Mouse (Mus musculus) liver, postnatal 0 days (tissue): Measurements from ENCODE around the gene Cers1.

Experiments
- CTCF ChIP-seq: sonication (generic); IDR thresholded peaks from 2 replicates; pipeline ENCODE4 v1.5.1; 2016; ENCODE audit warnings: antibody characterized with exemption, low read depth
- EP300 ChIP-seq: IDR thresholded peaks from 2 replicates; pipeline ENCODE4 v1.6.1; 2016; ENCODE audit warnings: antibody characterized with exemption, low read depth, mild to moderate bottlenecking

DNA sequence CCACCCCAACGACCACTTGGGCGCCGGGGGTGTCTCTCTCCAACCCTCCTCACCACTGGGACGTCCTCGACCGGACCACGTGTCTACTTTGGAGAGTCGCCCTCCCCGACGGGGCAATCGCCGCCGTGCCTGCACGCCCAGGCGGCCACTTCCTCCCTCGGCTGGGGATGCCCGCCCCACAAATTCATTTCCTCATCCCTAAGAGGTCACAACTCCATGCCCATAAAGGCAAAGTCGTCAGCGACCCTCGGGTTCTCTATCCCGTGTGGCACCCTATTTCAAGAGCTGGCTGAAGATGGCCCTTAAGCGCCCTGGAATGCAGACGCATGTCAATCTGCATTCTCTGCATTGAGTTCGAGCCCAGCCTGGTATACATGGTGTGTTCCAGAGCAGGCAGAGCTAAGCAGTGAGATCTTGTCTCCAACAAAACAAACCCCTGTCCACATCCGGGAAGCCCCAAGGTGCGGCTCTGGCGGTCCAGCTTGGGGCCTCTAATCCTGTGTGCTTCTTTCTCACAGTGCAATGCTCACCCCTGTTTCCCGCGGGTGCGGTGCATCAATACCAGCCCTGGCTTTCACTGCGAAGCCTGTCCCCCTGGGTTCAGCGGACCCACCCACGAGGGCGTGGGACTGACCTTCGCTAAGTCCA is 59.8 kb downstream of the Cers1 start:
- TF ChIP-seq CTCF = no peak
- no peak for TF ChIP-seq EP300
